Mouse (Mus musculus) small intestine, adult 2 months (tissue): ENCODE data around the gene Spns1.

Experiments used
- CTCF ChIP-seq: fragments of 200-500 bp; IDR thresholded peaks from 2 replicates; pipeline ENCODE4 v1.5.1; 2012; ENCODE audit warnings: low read depth, mild to moderate bottlenecking, control low read depth, inconsistent platforms, low read length, moderate library complexity, mixed read lengths; ENCODE audit not compliant: insufficient replicate concordance, insufficient read length; ENCODE audit errors: extremely low read depth
- POLR2A ChIP-seq: fragments of 200-500 bp; IDR thresholded peaks from 2 replicates; pipeline ENCODE4 v1.6.1; 2012; ENCODE audit warnings: low read depth, mild to moderate bottlenecking, control low read depth, inconsistent platforms, low read length, moderate library complexity

DNA sequence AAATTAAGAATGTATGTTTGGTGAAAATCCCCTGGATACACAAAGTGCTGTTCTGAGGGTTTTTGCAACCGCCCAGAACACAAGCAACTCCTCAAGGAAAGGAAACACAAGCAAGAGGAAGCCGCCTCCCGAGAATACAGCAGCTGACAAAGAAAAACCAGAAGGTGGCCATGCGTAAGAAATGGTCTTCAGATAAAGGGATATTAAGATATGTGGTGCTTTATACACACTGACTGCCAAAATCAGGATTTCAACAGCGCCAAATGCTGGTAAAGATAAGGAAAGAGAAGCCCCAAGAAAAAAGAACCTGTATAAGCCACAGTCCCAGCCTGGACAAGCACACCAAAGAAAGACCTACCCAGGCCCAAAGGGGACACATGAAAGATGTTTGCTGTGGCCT, 6.3 kb upstream of the Spns1 start:
- TF ChIP-seq CTCF = no peak
- no peak for TF ChIP-seq POLR2A
